Mouse (Mus musculus) midbrain, embryonic 10.5 days (tissue): Measurements from ENCODE around the gene Cep63. TPM values are rescaled to one million over a fixed set of nuclear protein-coding genes. Genes with fewer than 3 reads are reported as not detected.

Experiments used
- DNase-seq: peaks from one replicate; pipeline ENCODE4 v3.0.0-alpha.2; 2017; ENCODE audit warnings: low spot score
- H3K27ac ChIP-seq: fragments of 300-500 bp; sonication (generic); replicated peaks from 2 replicates; pipeline ENCODE4 v1.5.1; 2016; ENCODE audit warnings: mild to moderate bottlenecking
- H3K27me3 ChIP-seq: fragments of 300-500 bp; sonication (generic); 2 replicates; pipeline ENCODE4 v1.6.1; 2016; ENCODE audit warnings: low read depth, mild to moderate bottlenecking; ENCODE audit not compliant: poor library complexity, severe bottlenecking
- H3K36me3 ChIP-seq: fragments of 300-500 bp; sonication (generic); 2 replicates; pipeline ENCODE4 v1.6.1; 2016; ENCODE audit warnings: mild to moderate bottlenecking, moderate library complexity
- H3K4me1 ChIP-seq: fragments of 300-500 bp; sonication (generic); 2 replicates; pipeline ENCODE4 v1.6.1; 2016
- H3K4me3 ChIP-seq: fragments of 300-500 bp; sonication (generic); 2 replicates; pipeline ENCODE4 v1.5.1; 2016; ENCODE audit warnings: mild to moderate bottlenecking, moderate library complexity
- H3K9me3 ChIP-seq: fragments of 300-500 bp; sonication (generic); replicated peaks from 2 replicates; pipeline ENCODE4 v1.6.1; 2016; ENCODE audit warnings: mild to moderate bottlenecking
- WGBS: fragments of 180-500 bp; shearing (Covaris S2); methylation state at CpG from one replicate; pipeline ENCODE4 v1.1.7; 2016; 5-methylcytosine and 5-hydroxymethylcytosine counted together
- polyA plus RNA-seq: library from polyadenylated mRNA; unstranded; fragments of >200 nt; fragmentation: Nextera tagmentation; extraction: Ambion mirVana; gene quantifications from 2 replicates; pipeline ENCODE4 v1.2.1, GENCODE M21; 2016

Gene Cep63
- 54.1 and 65.9 TPM in 2 replicates for polyA plus RNA-seq

- peak within 1 kb of the TSS; percentile 100 for H3K27ac ChIP-seq
- H3K36me3 ChIP-seq = peaks cover 16% of the 10 kb centered on the region
- no peaks in the 10 kb centered on the region for H3K27me3 ChIP-seq
- WGBS = under 1% methylated on average over 73 of the region's 84 CpGs
- no peaks in the 10 kb centered on the region for H3K9me3 ChIP-seq
- H3K4me1 ChIP-seq = peaks cover 27% of the 10 kb centered on the region
- peak within 1 kb of the TSS; percentile 86 for H3K4me3 ChIP-seq
- DNase-seq = peak; percentile 98
Observed at GRCm38 (mm10) chr9:102625983-102626838, at the start of gene Cep63, which contains the start of gene Anapc13. Gene Cep63 (minus strand): TSS chr9:102626534. Gene Anapc13 (plus strand): TSS chr9:102626296.

GRCm38 (mm10) chr9:102675922-102676321 is 49.6 kb upstream of the Cep63 start:
- no peaks in the 10 kb centered on the region for H3K27me3 ChIP-seq
- peaks cover 22% of the 10 kb centered on the region for H3K4me1 ChIP-seq
- H3K27ac ChIP-seq = no peak overlapping the region
- 85% methylated on average over 5 of the region's 5 CpGs for WGBS
- no peak for DNase-seq
- H3K36me3 ChIP-seq = no peaks in the 10 kb centered on the region
- H3K9me3 ChIP-seq = no peaks in the 10 kb centered on the region
- no peak overlapping the region for H3K4me3 ChIP-seq

- no peak for DNase-seq
- Histone ChIP-seq H3K27ac (no peak overlapping the region), H3K27me3 (no peaks in the 10 kb centered on the region), H3K4me1 (peaks cover 26% of the 10 kb centered on the region), H3K4me3 (no peak overlapping the region), H3K36me3 (no peaks in the 10 kb centered on the region), H3K9me3 (no peaks in the 10 kb centered on the region)
- 72% methylated on average over 7 of the region's 7 CpGs for WGBS
Observed at GRCm38 (mm10) chr9:102673381-102673780, 47.0 kb upstream of the Cep63 start.

GRCm38 (mm10) chr9:102668906-102669305 is 42.6 kb upstream of the Cep63 start:
- no peak for DNase-seq
- no peak overlapping the region for H3K27ac ChIP-seq

GRCm38 (mm10) chr9:102668115-102668514 is 41.8 kb upstream of the Cep63 start:
- Histone ChIP-seq H3K4me3 (no peak overlapping the region), H3K36me3 (no peaks in the 10 kb centered on the region), H3K27ac (peak overlapping the region; percentile 66), H3K27me3 (no peaks in the 10 kb centered on the region), H3K4me1 (peaks cover 39% of the 10 kb centered on the region), H3K9me3 (no peaks in the 10 kb centered on the region)
- WGBS = 44% methylated on average over 6 of the region's 6 CpGs
- DNase-seq = no peak

More at GRCm38 (mm10) chr9:102668906-102669305, 42.6 kb upstream of the Cep63 start:
- WGBS = 88% methylated on average over 12 of the region's 12 CpGs
- H3K4me3 ChIP-seq = no peak overlapping the region
- H3K27me3 ChIP-seq = no peaks in the 10 kb centered on the region
- peaks cover 44% of the 10 kb centered on the region for H3K4me1 ChIP-seq
- H3K36me3 ChIP-seq = no peaks in the 10 kb centered on the region
- H3K9me3 ChIP-seq = no peaks in the 10 kb centered on the region

GRCm38 (mm10) chr9:102656355-102657095 is 30.2 kb upstream of the Cep63 start:
- Histone ChIP-seq H3K27me3 (no peaks in the 10 kb centered on the region), H3K4me3 (no peak overlapping the region), H3K36me3 (no peaks in the 10 kb centered on the region), H3K4me1 (no peaks in the 10 kb centered on the region; the same call in 1 of the 2 replicates), H3K27ac (no peak overlapping the region), H3K9me3 (peaks cover 3% of the 10 kb centered on the region; the same call in 1 of the 2 replicates)
- WGBS = 82% methylated on average over 8 of the region's 8 CpGs
- DNase-seq = no peak

GRCm38 (mm10) chr9:102651199-102651720 is 24.9 kb upstream of the Cep63 start:
- Histone ChIP-seq H3K27ac (no peak overlapping the region), H3K9me3 (peaks cover 3% of the 10 kb centered on the region; the same call in 1 of the 2 replicates), H3K4me3 (no peak overlapping the region), H3K27me3 (no peaks in the 10 kb centered on the region), H3K36me3 (no peaks in the 10 kb centered on the region), H3K4me1 (peaks cover 21% of the 10 kb centered on the region)
- 81% methylated on average over 6 of the region's 6 CpGs for WGBS
- no peak for DNase-seq

GRCm38 (mm10) chr9:102650637-102651036 is 24.3 kb upstream of the Cep63 start:
- H3K4me3 ChIP-seq = no peak overlapping the region
- H3K9me3 ChIP-seq = peaks cover 3% of the 10 kb centered on the region; the same call in 1 of the 2 replicates
- no peak for DNase-seq
- WGBS = 69% methylated on average over 7 of the region's 7 CpGs
- peaks cover 27% of the 10 kb centered on the region for H3K4me1 ChIP-seq
- H3K27me3 ChIP-seq = no peaks in the 10 kb centered on the region
- no peaks in the 10 kb centered on the region for H3K36me3 ChIP-seq
- H3K27ac ChIP-seq = no peak overlapping the region

GRCm38 (mm10) chr9:102649917-102650527 is 23.7 kb upstream of the Cep63 start:
- H3K4me1 ChIP-seq = peaks cover 33% of the 10 kb centered on the region
- H3K36me3 ChIP-seq = no peaks in the 10 kb centered on the region
- H3K27me3 ChIP-seq = no peaks in the 10 kb centered on the region
- no peak for DNase-seq
- WGBS = 75% methylated on average over 17 of the region's 17 CpGs
- H3K9me3 ChIP-seq = peaks cover 3% of the 10 kb centered on the region; the same call in 1 of the 2 replicates
- H3K4me3 ChIP-seq = no peak overlapping the region
- no peak overlapping the region for H3K27ac ChIP-seq

GRCm38 (mm10) chr9:102647010-102647409 is 20.7 kb upstream of the Cep63 start:
- Histone ChIP-seq H3K36me3 (no peaks in the 10 kb centered on the region), H3K27ac (no peak overlapping the region), H3K9me3 (no peaks in the 10 kb centered on the region), H3K4me1 (peaks cover 61% of the 10 kb centered on the region), H3K4me3 (no peak overlapping the region), H3K27me3 (no peaks in the 10 kb centered on the region)
- WGBS = 90% methylated on average over 6 of the region's 6 CpGs
- DNase-seq = no peak

GRCm38 (mm10) chr9:102645119-102645695 is 18.9 kb upstream of the Cep63 start:
- Histone ChIP-seq H3K27ac (peak overlapping the region; percentile 79), H3K4me1 (peaks cover 49% of the 10 kb centered on the region), H3K36me3 (no peaks in the 10 kb centered on the region), H3K9me3 (no peaks in the 10 kb centered on the region), H3K27me3 (no peaks in the 10 kb centered on the region), H3K4me3 (no peak overlapping the region)
- WGBS = 67% methylated on average over 3 of the region's 3 CpGs
- DNase-seq = no peak
